Mouse (Mus musculus) retina, embryonic 14.5 days (tissue): ENCODE results near the gene Serpina3c.
"Not testable (repeated sequence)": the region's sequence is repeated elsewhere in the genome, so short reads cannot be mapped to it uniquely, and the experiment has no call there.

ENCODE experiments used
- DNase-seq: peaks from one replicate; pipeline ENCODE4 v3.0.0-alpha.2; 2015; ENCODE audit warnings: low spot score

The Serpina3c gene

GRCm38 (mm10) chr12:104112333-104112732, 41.3 kb downstream of the Serpina3c start, which contains the start of gene Serpina3a:
Serpina3a (plus strand) TSS chr12:104112724.
- not testable (repeated sequence) for DNase-seq

GRCm38 (mm10) chr12:104108507-104108906, 45.2 kb downstream of the Serpina3c start:
- no peak for DNase-seq

- DNase-seq = no peak
These were observed 46.8 kb downstream of the Serpina3c start for GRCm38 (mm10) chr12:104106919-104107318.

GRCm38 (mm10) chr12:104105847-104106246, 47.8 kb downstream of the Serpina3c start:
- no peak for DNase-seq

GRCm38 (mm10) chr12:104100768-104101167, 52.9 kb downstream of the Serpina3c start, which contains the start of gene Serpina5:
Serpina5 (plus strand) TSS chr12:104101113.
- no peak for DNase-seq
